Mouse (Mus musculus) layer of hippocampus, postnatal 25 days (tissue): ENCODE data around the gene Marveld3. TPM values are rescaled to one million over a fixed set of nuclear protein-coding genes. Genes with fewer than 3 reads are reported as not detected.

ENCODE experiments used
- DNase-seq, 2 experiments: peaks; one replicate each; pipeline ENCODE4 v3.0.0; 2022; ENCODE audit warnings: mixed read lengths in 2 of 2, low spot score in 1 of 2; ENCODE audit errors: extremely low spot score in 1 of 2
- total RNA-seq, 2 experiments: library from RNA; stranded (reverse); gene quantifications; 2 replicates each; pipeline ENCODE4 v1.2.3; 2021

Gene Marveld3
- total RNA-seq, 2 experiments from 2014 or later, result not detected

DNA sequence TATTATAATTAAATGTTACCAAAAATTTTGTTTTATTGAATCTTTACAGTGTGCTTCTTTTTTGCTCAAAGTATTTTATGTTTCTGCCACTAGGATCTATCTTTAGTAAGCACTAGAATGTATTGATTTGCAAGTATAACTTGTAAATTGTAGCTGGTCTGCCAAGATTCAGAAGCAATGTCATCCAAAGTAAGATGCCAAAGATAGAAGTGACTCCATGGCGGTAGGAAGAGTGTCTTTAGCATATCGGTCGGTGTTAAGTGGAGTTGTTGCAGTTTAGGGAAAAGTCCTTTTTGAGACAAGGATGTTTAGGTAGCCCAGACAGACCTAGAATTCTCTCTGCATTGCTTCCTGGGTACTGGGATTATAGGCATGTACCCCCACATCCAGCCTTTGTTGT is 55.1 kb downstream of the Marveld3 start:
- DNase-seq, result no peak

DNA sequence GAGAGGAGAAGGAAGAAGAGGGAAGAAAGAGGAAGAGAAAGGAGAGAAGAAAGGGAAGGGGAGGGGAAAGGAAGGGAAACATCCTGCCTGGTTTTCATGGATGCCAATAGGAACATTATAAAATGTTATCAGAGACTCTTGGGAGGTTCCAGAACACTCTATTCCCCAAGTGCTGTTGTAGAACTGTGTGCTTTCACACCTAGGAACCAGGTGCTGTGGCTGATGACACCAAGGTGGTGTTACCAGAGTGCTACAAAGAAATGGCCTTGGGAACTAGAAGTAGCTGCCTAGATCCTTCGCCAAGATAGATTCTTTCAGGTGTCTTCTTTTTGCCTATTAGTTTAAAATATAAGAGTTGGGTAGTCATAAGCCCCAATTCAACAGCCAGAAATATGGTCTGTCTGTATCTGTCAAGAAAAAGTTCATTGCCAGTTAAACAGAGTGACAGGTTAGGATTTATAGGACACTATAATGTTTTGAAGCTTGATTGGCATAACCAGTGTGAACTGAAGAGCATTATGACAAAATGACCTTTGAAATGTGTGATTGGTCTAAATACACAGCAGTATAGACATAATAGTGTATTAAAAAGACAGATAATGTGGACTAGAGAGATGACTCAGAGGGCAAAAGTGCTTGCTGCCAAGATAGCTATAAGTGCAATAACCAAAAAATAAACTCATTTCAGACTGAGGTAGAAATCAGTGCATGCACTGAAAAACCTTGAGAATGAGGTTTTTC is 56.9 kb downstream of the Marveld3 start:
- DNase-seq, result no peak

DNA sequence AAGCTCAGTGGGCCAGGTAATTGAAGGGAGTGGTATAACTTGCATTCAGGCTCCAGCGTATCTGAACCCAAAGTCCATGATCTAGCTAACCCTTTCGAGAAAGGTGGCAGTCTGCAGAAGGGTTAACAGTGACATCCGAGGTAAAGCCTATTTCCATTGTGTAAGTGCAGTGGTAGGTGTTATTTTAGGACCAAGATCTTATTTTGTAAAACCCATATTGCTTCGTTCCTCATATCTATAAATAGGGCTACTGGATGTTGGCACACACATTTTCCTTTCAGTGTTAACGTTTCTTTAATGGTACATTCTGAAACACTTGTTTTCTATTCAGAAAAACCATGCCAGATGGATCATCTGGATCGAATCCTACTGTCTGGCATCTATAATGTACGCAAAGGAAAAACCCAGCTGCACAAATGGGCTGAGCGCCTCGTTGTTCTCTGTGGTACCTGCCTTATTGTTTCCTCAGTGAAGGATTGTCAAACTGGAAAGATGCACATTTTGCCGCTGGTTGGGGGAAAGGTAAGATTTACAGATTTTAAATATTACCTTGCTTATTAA is 58.0 kb downstream of the Marveld3 start:
- DNase-seq, result no peak

DNA sequence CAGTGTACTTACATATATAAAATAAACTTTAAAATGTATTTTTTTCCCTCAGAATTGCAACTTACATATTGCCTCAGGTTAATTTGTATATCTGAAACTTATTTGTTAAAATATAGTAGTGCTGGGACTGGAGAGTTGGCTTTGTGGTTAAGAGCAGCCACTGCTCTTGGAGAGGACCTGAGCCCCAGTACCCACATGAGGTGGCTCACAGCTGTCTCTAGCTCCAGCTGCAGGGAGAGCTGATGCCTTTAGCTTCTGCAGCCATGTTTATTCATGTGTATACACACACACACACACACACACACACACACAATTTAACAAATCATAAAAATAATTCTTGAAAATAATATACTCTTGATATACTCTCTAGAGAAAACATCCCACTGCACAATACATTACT is 59.6 kb downstream of the Marveld3 start:
- no peak for DNase-seq

Other genes starting within 250 kb of the Marveld3 start
- gene Atxn1l, start 224.5 kb downstream of the Marveld3 start, total RNA-seq, result 10 to 100 TPM; 38.7 to 45.0 TPM
- 10 to 100 TPM; 83.0 to 92.1 TPM for gene Ap1g1, start 183.6 kb downstream of the Marveld3 start, total RNA-seq
- gene Phlpp2, start 93.7 kb downstream of the Marveld3 start, total RNA-seq, result 10 to 100 TPM; 22.8 to 23.3 TPM
- gene Tat, start 28.2 kb upstream of the Marveld3 start, total RNA-seq, result not detected
- not detected for gene Chst4, start 77.5 kb upstream of the Marveld3 start, total RNA-seq
- gene Zfp612, start 117.5 kb upstream of the Marveld3 start, total RNA-seq, result 10 to 100 TPM; 26.0 to 29.7 TPM
- not detected for gene Gm21964, start 139.0 kb upstream of the Marveld3 start, total RNA-seq
- not detected for gene Gm17720, start 140.6 kb upstream of the Marveld3 start, total RNA-seq
- 10 to 100 TPM; 45.5 to 55.4 TPM for gene Calb2, start 206.0 kb upstream of the Marveld3 start, total RNA-seq